Mouse (Mus musculus): Measurements from ENCODE around the gene Stab1. TPM values are rescaled to one million over a fixed set of nuclear protein-coding genes. Genes with fewer than 3 reads are reported as not detected.

Gene Stab1
- polyA plus RNA-seq, 1 experiment from 2014 or later: 42.5 TPM

GRCm38 (mm10) chr14:31160196-31161150, 8.0 kb downstream of the Stab1 start:
- peak overlapping the region; percentile 9 for H3K4me3 ChIP-seq (ENCODE audit: low read depth, low read length)

DNA sequence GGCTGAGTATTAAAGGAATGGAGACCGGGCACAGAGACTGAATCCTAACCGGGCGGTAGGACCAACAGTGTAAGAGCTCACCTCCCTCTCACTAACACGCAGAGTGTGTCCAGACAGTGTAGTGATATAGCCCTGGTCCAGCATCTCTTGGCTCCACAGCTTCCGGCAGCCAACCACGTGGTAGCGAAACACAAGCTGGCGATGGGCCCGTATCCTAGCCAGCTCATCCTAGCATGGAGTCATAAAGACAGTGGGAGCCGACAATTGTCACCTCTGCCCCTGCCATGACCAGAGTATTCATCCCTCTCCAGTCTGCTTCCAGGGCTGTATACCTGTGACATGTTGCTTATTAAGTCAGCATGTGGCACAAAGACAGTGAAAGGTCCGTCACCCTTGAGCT, 22.7 kb downstream of the Stab1 start:
- Histone ChIP-seq H3K4me2 (ENCODE audit: low read depth, low read length) (no peak overlapping the region), H3K27ac (ENCODE audit: low read depth) (no peak overlapping the region), H3K9ac (replicated peaks) (no peak overlapping the region), H3K4me3 (ENCODE audit: low read depth, low read length) (no peak overlapping the region), H3K36me3 (replicated peaks; ENCODE audit: insufficient read depth, low read length) (peaks cover 40% of the 10 kb centered on the region), H3K27me3 (ENCODE audit: insufficient read depth, low read length) (no peaks in the 10 kb centered on the region), H3K4me1 (ENCODE audit: insufficient read depth) (no peaks in the 10 kb centered on the region), H3K9me3 (ENCODE audit: low read length) (peaks cover 3% of the 10 kb centered on the region; the same call in 1 of the 2 replicates)
- WGBS (ENCODE audit: insufficient replicate concordance): 88% methylated on average over 11 of the region's 11 CpGs
- no peak for DNase-seq
- no peak for ATAC-seq
- TF ChIP-seq EP300 (IDR thresholded peaks at IDR 0.05; ENCODE audit: low read depth) (no peak), CTCF (IDR thresholded peaks at IDR 0.05; ENCODE audit: low read depth) (no peak)

More at GRCm38 (mm10) chr14:31160196-31161150, 8.0 kb downstream of the Stab1 start:
- DNase-seq (peak; percentile 58), ATAC-seq (peak; percentile 85)
- Histone ChIP-seq H3K36me3 (replicated peaks; ENCODE audit: insufficient read depth, low read length) (peaks cover 3% of the 10 kb centered on the region; the same call in 1 of the 2 replicates), H3K27ac (ENCODE audit: low read depth) (peak overlapping the region; percentile 84), H3K4me2 (ENCODE audit: low read depth, low read length) (peak overlapping the region; percentile 58), H3K27me3 (ENCODE audit: insufficient read depth, low read length) (no peaks in the 10 kb centered on the region), H3K4me1 (ENCODE audit: insufficient read depth) (peaks cover 35% of the 10 kb centered on the region), H3K9ac (replicated peaks) (peak overlapping the region; percentile 34), H3K9me3 (ENCODE audit: low read length) (no peaks in the 10 kb centered on the region)
- WGBS (ENCODE audit: insufficient replicate concordance): 40% methylated on average over 27 of the region's 27 CpGs
- TF ChIP-seq EP300 (IDR thresholded peaks at IDR 0.05; ENCODE audit: low read depth): no peak
- TF ChIP-seq CTCF (IDR thresholded peaks at IDR 0.05; ENCODE audit: low read depth): no peak

DNA sequence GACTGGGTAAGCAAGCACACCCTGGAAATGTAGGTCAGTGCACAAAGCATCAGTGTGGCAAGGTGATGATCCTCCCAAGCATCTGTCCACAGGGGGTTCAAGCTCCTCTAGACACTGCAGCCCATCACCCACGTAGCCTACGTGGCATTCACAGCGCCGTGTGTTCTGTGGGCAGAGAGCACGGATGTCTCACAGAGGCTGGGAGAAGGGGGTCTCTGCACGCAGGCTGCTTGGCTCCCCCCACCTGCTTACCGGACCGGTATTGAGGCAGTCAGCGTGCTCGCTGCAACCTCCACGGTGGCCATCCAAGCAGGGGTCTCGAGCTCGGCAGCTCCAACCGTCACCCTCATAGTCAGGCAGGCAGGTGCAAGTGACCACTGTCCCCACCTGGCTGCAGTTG, 27.4 kb downstream of the Stab1 start:
- WGBS (ENCODE audit: insufficient replicate concordance): 90% methylated on average over 14 of the region's 14 CpGs
- no peak overlapping the region for H3K4me2 ChIP-seq (ENCODE audit: low read depth, low read length)
- TF ChIP-seq EP300 (IDR thresholded peaks at IDR 0.05; ENCODE audit: low read depth) (no peak), CTCF (IDR thresholded peaks at IDR 0.05; ENCODE audit: low read depth) (no peak)
- peaks cover 66% of the 10 kb centered on the region for H3K36me3 ChIP-seq (replicated peaks; ENCODE audit: insufficient read depth, low read length)
- H3K4me3 ChIP-seq (ENCODE audit: low read depth, low read length): no peak overlapping the region
- H3K27ac ChIP-seq (ENCODE audit: low read depth): no peak overlapping the region
- no peak overlapping the region for H3K9ac ChIP-seq (replicated peaks)
- peaks cover 3% of the 10 kb centered on the region; the same call in 1 of the 2 replicates for H3K9me3 ChIP-seq (ENCODE audit: low read length)
- DNase-seq (no peak), ATAC-seq (no peak)
- H3K27me3 ChIP-seq (ENCODE audit: insufficient read depth, low read length): no peaks in the 10 kb centered on the region
- no peaks in the 10 kb centered on the region for H3K4me1 ChIP-seq (ENCODE audit: insufficient read depth)

DNA sequence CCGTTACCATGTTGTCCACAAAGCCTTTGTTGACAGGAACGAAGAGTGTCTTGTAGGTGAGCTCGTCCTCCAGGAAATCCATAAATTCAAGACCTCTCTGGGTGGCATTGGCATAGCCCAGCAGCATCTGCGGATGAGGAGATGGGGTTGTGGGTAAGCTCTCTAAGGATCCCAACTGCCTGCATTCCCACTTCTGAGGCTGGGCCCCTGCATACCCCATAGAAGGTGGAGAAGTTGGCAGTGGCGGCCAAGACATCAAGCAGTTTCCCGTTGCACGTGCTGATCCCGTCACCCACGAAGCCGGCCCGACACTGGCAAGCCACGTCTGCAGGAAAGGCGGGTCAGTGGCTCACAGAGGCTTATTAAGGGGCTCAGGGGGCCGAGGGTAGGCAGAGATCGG, 28.3 kb downstream of the Stab1 start:
- Histone ChIP-seq H3K4me1 (ENCODE audit: insufficient read depth) (no peaks in the 10 kb centered on the region), H3K4me2 (ENCODE audit: low read depth, low read length) (no peak overlapping the region), H3K36me3 (replicated peaks; ENCODE audit: insufficient read depth, low read length) (peaks cover 73% of the 10 kb centered on the region), H3K27me3 (ENCODE audit: insufficient read depth, low read length) (no peaks in the 10 kb centered on the region), H3K9ac (replicated peaks) (no peak overlapping the region), H3K27ac (ENCODE audit: low read depth) (no peak overlapping the region), H3K4me3 (ENCODE audit: low read depth, low read length) (no peak overlapping the region), H3K9me3 (ENCODE audit: low read length) (peaks cover 3% of the 10 kb centered on the region; the same call in 1 of the 2 replicates)
- TF ChIP-seq EP300 (IDR thresholded peaks at IDR 0.05; ENCODE audit: low read depth) (no peak), CTCF (IDR thresholded peaks at IDR 0.05; ENCODE audit: low read depth) (no peak)
- DNase-seq (no peak), ATAC-seq (no peak)
- WGBS (ENCODE audit: insufficient replicate concordance): 81% methylated on average over 15 of the region's 15 CpGs

DNA sequence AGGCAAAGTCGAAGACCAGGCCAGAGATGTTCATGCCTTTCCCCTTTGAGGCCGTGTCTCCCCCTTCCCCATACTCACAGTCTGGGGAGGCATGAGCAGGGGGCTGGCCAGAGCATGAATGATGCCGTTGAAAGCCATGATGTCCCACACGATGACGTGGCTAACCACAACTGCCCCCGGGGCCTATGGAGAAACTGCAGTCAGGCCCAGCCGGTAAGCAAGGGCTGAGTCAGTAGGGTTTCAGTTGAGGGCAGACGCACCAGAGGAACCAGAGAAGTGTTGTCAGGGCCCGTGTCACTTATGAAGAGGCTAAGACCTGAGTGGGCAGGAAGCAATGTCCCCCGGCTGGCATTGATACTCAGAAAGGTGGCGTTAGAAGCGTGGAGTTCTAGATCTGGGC, 28.8 kb downstream of the Stab1 start:
- TF ChIP-seq EP300 (IDR thresholded peaks at IDR 0.05; ENCODE audit: low read depth) (no peak), CTCF (IDR thresholded peaks at IDR 0.05; ENCODE audit: low read depth) (no peak)
- no peak overlapping the region for H3K4me2 ChIP-seq (ENCODE audit: low read depth, low read length)
- H3K27ac ChIP-seq (ENCODE audit: low read depth): no peak overlapping the region
- no peak overlapping the region for H3K4me3 ChIP-seq (ENCODE audit: low read depth, low read length)
- H3K9ac ChIP-seq (replicated peaks): no peak overlapping the region
- DNase-seq (no peak), ATAC-seq (no peak)
- H3K4me1 ChIP-seq (ENCODE audit: insufficient read depth): no peaks in the 10 kb centered on the region
- no peaks in the 10 kb centered on the region for H3K27me3 ChIP-seq (ENCODE audit: insufficient read depth, low read length)
- peaks cover 3% of the 10 kb centered on the region; the same call in 1 of the 2 replicates for H3K9me3 ChIP-seq (ENCODE audit: low read length)
- peaks cover 73% of the 10 kb centered on the region for H3K36me3 ChIP-seq (replicated peaks; ENCODE audit: insufficient read depth, low read length)
- 56% methylated on average over 12 of the region's 12 CpGs for WGBS (ENCODE audit: insufficient replicate concordance)

DNA sequence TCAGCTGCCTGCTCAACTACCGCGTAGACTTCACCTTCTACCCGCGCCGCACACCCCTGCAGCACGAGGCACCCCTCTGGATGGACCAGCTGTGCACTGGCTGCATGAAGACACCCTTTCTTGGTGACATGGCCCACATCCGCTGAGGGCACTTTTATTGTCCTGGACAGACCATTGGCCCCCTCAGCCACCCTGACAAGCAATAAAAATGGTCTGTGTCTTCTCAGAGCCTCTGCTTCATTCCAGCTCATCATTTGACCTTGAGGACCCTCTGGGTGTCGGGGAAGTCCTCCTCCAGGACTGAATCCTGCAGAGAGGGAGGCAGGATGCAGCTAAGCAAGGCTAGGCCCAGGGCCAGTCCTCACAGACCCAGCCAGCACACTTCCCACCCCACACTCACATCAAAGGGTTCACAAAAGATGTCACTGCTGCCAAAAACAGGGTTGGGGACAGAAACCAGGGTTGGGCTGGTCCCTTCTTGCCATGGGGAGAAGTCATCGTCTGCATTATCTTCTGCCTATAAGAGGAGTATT, 29.5 kb downstream of the Stab1 start:
- Histone ChIP-seq H3K4me2 (ENCODE audit: low read depth, low read length) (no peak overlapping the region), H3K27ac (ENCODE audit: low read depth) (no peak overlapping the region), H3K4me3 (ENCODE audit: low read depth, low read length) (no peak overlapping the region), H3K27me3 (ENCODE audit: insufficient read depth, low read length) (no peaks in the 10 kb centered on the region), H3K36me3 (replicated peaks; ENCODE audit: insufficient read depth, low read length) (peaks cover 72% of the 10 kb centered on the region), H3K4me1 (ENCODE audit: insufficient read depth) (no peaks in the 10 kb centered on the region), H3K9ac (replicated peaks) (no peak overlapping the region), H3K9me3 (ENCODE audit: low read length) (peaks cover 3% of the 10 kb centered on the region; the same call in 1 of the 2 replicates)
- TF ChIP-seq CTCF (IDR thresholded peaks at IDR 0.05; ENCODE audit: low read depth): no peak
- no peak for TF ChIP-seq EP300 (IDR thresholded peaks at IDR 0.05; ENCODE audit: low read depth)
- WGBS (ENCODE audit: insufficient replicate concordance): 78% methylated on average over 9 of the region's 9 CpGs
- DNase-seq: no peak
- ATAC-seq: no peak

All from liver, postnatal 0 days (tissue).